17 mouse cellular contexts compared by ENCODE assay signal in genomic region chr7:63861123-63861522, GRCm38 (mm10). TPM values are rescaled to one million over a fixed set of nuclear protein-coding genes. Genes with fewer than 3 reads are reported as not detected.
"Had no signal": no experiment of that assay in that cellular context is flagged by ENCODE, and none has a peak within 500 bp of the region (broad histone marks: within the 10 kb centered on the region; RNA-seq: fewer than 3 reads in every experiment).

No protein-coding gene starts in this region.

- H3K4me2 ChIP-seq: liver, embryonic 11.5 days; liver, embryonic 15.5 days; midbrain, embryonic 13.5 days; neural tube, embryonic 15.5 days; stomach, embryonic 15.5 days had no signal

- ATAC-seq: hindbrain, postnatal 0 days; lung, postnatal 0 days; midbrain, embryonic 13.5 days had no signal

- H3K4me1 ChIP-seq: stomach, embryonic 15.5 days had no signal

- H3K4me3 ChIP-seq: left cerebral cortex, adult 2 months; limb, embryonic 10.5 days; liver, embryonic 15.5 days; midbrain, embryonic 13.5 days; myocyte; neural tube, embryonic 15.5 days; stomach, embryonic 15.5 days had no signal

- H3K27ac ChIP-seq: hindbrain, postnatal 0 days; left cerebral cortex, adult 2 months; limb, embryonic 10.5 days; liver, embryonic 15.5 days; midbrain, embryonic 13.5 days; neural tube, embryonic 15.5 days; stomach, embryonic 15.5 days had no signal

- H3K9ac ChIP-seq: liver, embryonic 15.5 days; midbrain, embryonic 13.5 days; neural tube, embryonic 15.5 days; stomach, embryonic 15.5 days had no signal

- H3K27me3 ChIP-seq: midbrain, embryonic 13.5 days; neural tube, embryonic 15.5 days; stomach, embryonic 15.5 days had no signal

- H3K36me3 ChIP-seq: limb, embryonic 10.5 days; liver, embryonic 15.5 days; midbrain, embryonic 13.5 days; neural tube, embryonic 15.5 days; stomach, embryonic 15.5 days had no signal

- DNase-seq: lung, adult 2 months; lung, postnatal 36 days; thymus, postnatal 36 days had no signal

- H3K9me3 ChIP-seq: limb, embryonic 10.5 days; liver, embryonic 15.5 days; neural tube, embryonic 15.5 days; stomach, embryonic 15.5 days had no signal

RNA-seq across cellular contexts. Expression of gene E030018B13Rik, which starts 55.5 kb away (rescaled TPM):
- polyA plus RNA-seq: hindbrain, postnatal 0 days; large intestine, adult 2 months; limb, embryonic 10.5 days; limb, embryonic 14.5 days; liver, embryonic 11.5 days; liver, embryonic 15.5 days; lung, adult 2 months; neural tube, embryonic 11.5 days; neural tube, embryonic 15.5 days; spleen, adult 2 months had no signal
